Mouse (Mus musculus): ENCODE measurements around the gene Gnao1.

DNA sequence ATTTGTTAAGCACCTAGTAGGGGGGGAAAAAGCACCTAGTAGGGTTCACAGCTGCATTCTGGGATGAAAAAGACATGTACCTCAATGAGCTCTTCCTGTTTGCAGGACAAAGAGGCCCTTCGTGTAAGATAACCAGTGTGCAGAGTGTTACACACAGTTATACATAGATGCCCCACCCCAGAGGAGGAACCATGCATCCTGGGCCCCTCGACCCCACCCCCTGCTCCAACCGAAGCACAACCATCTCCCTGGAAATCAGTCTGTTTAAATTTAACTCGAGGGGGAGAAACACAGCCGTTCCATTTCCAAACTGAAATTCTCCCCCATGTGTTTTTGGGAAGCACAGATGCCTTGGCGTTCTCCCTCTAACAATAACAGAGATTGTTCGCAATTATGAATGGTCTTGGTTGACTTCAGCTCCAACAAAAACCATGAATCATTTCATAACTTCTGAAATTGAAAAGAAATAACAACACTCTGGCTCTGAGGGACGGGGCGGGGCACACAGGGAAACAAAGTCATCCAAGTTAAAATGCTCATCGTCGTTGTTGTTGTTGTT, 42.4 kb downstream of the Gnao1 start:
- TF ChIP-seq CHD2 (IDR thresholded peaks at IDR 0.05; ENCODE audit: low read depth, low read length) (no peak), ZNF384 (IDR thresholded peaks at IDR 0.05; ENCODE audit: low read depth, low read length) (no peak), HCFC1 (IDR thresholded peaks at IDR 0.05; ENCODE audit: borderline replicate concordance, insufficient read depth, low read length) (no peak)

Data from ES-E14 (cell line).